20 mouse cellular contexts compared by ENCODE assay signal in the genomic region with DNA sequence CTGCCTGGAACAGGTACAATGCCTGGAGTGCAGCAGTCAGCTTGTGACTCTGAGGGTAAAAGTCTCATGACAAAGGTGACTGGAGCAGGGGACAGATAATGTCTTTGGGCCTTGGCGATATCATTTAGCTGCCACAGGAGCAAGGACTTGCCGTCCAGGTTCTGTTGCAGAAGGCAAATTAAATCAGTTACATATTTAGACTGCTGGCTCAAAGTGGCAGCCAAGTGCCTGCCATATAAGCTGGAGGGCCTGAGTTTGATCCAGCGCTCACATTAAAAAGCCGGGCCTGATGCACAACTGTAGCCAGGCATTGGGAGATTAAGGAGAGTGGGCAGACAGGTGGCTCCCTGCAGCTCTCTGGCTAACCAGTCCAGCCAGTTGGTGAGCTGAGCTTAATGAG. TPM values are rescaled to one million over a fixed set of nuclear protein-coding genes. Genes with fewer than 3 reads are reported as not detected.
"Had no signal": no experiment of that assay in that cellular context is flagged by ENCODE, and none has a peak within 500 bp of the region (broad histone marks: within the 10 kb centered on the region; RNA-seq: fewer than 3 reads in every experiment).

No protein-coding gene starts in this region.

- H3K27ac ChIP-seq: left cerebral cortex, adult 2 months; liver, embryonic 13.5 days; macrophage; midbrain, embryonic 12.5 days; midbrain, embryonic 15.5 days; neural tube, embryonic 12.5 days; neural tube, embryonic 15.5 days; stomach, embryonic 15.5 days had no signal

- H3K9me3 ChIP-seq: liver, embryonic 13.5 days; midbrain, embryonic 12.5 days; midbrain, embryonic 15.5 days; neural tube, embryonic 12.5 days; neural tube, embryonic 15.5 days; stomach, embryonic 15.5 days had no signal

- DNase-seq: kidney, postnatal 10 days; kidney, postnatal 36 days; layer of hippocampus, postnatal 36 days; liver, embryonic 13.5 days; lung, adult 2 months; lung, postnatal 14 days; right cerebral cortex, adult 18-20 months; right cerebral cortex, postnatal 14 days; right cerebral cortex, postnatal 4 days; spleen, adult 18-20 months; thymus, adult 18-20 months; thymus, postnatal 36 days had no signal

- H3K27me3 ChIP-seq: midbrain, embryonic 15.5 days; neural tube, embryonic 12.5 days; neural tube, embryonic 15.5 days; stomach, embryonic 15.5 days had no signal

- H3K4me3 ChIP-seq: left cerebral cortex, adult 2 months; liver, embryonic 13.5 days; midbrain, embryonic 12.5 days; midbrain, embryonic 15.5 days; neural tube, embryonic 12.5 days; neural tube, embryonic 15.5 days; stomach, embryonic 15.5 days had no signal

- ATAC-seq: midbrain, embryonic 15.5 days had no signal

- H3K9ac ChIP-seq: liver, embryonic 13.5 days; midbrain, embryonic 12.5 days; midbrain, embryonic 15.5 days; neural tube, embryonic 12.5 days; neural tube, embryonic 15.5 days; stomach, embryonic 15.5 days had no signal

- H3K4me2 ChIP-seq: liver, embryonic 13.5 days; midbrain, embryonic 12.5 days; midbrain, embryonic 15.5 days; neural tube, embryonic 12.5 days; neural tube, embryonic 15.5 days; stomach, embryonic 15.5 days had no signal

RNA-seq across cellular contexts. Expression of gene Aunip, which starts 31.0 kb away (rescaled TPM):
- polyA plus RNA-seq: liver, adult 2 months; lung, adult 2 months had no signal
